Mouse (Mus musculus): Measurements from ENCODE around the gene Spns3. TPM values are rescaled to one million over a fixed set of nuclear protein-coding genes. Genes with fewer than 3 reads are reported as not detected.

Gene Spns3
- polyA plus RNA-seq, 1 experiment from 2014 or later: 0.75 TPM

- H3K27me3 ChIP-seq (ENCODE audit: control insufficient read depth, insufficient read depth, low read length): no peaks in the 10 kb centered on the region
- no peak for TF ChIP-seq CTCF (IDR thresholded peaks at IDR 0.05; ENCODE audit: low read depth)
- TF ChIP-seq EP300 (optimal IDR thresholded peaks at IDR 0.05): no peak
Observed at GRCm38 (mm10) chr11:72477182-72477581, 73.1 kb downstream of the Spns3 start.

GRCm38 (mm10) chr11:72476074-72476625 is 74.2 kb downstream of the Spns3 start:
- Histone ChIP-seq H3K4me2 (replicated peaks; ENCODE audit: low read depth) (no peak overlapping the region), H3K9ac (ENCODE audit: low read length) (no peak overlapping the region), H3K9me3 (ENCODE audit: control insufficient read depth, low read length) (no peaks in the 10 kb centered on the region), H3K27ac (replicated peaks) (0 out of 2 replicates have a peak overlapping the region, but pooled peaks have one; percentile 20), H3K36me3 (ENCODE audit: control insufficient read depth, insufficient read depth, low read length) (no peaks in the 10 kb centered on the region), H3K27me3 (ENCODE audit: control insufficient read depth, insufficient read depth, low read length) (no peaks in the 10 kb centered on the region), H3K4me3 (ENCODE audit: low read depth, low read length) (no peak overlapping the region), H3K4me1 (replicated peaks; ENCODE audit: control insufficient read depth, insufficient read depth) (peaks cover 2% of the 10 kb centered on the region; the same call in 1 of the 2 replicates)
- WGBS: 74% methylated on average over 7 of the region's 7 CpGs
- DNase-seq (ENCODE audit: low spot score): no peak
- TF ChIP-seq CTCF (IDR thresholded peaks at IDR 0.05; ENCODE audit: low read depth) (no peak), EP300 (optimal IDR thresholded peaks at IDR 0.05) (no peak)
- ATAC-seq (ENCODE audit: low FRiP score, low TSS enrichment): no peak

More at GRCm38 (mm10) chr11:72477182-72477581, 73.1 kb downstream of the Spns3 start:
- peaks cover 2% of the 10 kb centered on the region; the same call in 1 of the 2 replicates for H3K4me1 ChIP-seq (replicated peaks; ENCODE audit: control insufficient read depth, insufficient read depth)
- H3K4me2 ChIP-seq (replicated peaks; ENCODE audit: low read depth): no peak overlapping the region
- WGBS: 41% methylated on average over 5 of the region's 5 CpGs
- peak overlapping the region; percentile 35 for H3K27ac ChIP-seq (replicated peaks)
- H3K9ac ChIP-seq (ENCODE audit: low read length): no peak overlapping the region
- DNase-seq (ENCODE audit: low spot score) (no peak), ATAC-seq (ENCODE audit: low FRiP score, low TSS enrichment) (peak; percentile 14; the same call in 1 of the 2 replicates)
- no peaks in the 10 kb centered on the region for H3K9me3 ChIP-seq (ENCODE audit: control insufficient read depth, low read length)
- no peak overlapping the region for H3K4me3 ChIP-seq (ENCODE audit: low read depth, low read length)
- no peaks in the 10 kb centered on the region for H3K36me3 ChIP-seq (ENCODE audit: control insufficient read depth, insufficient read depth, low read length)

GRCm38 (mm10) chr11:72475408-72475807 is 74.9 kb downstream of the Spns3 start:
- Histone ChIP-seq H3K27me3 (ENCODE audit: control insufficient read depth, insufficient read depth, low read length) (no peaks in the 10 kb centered on the region), H3K4me1 (replicated peaks; ENCODE audit: control insufficient read depth, insufficient read depth) (peaks cover 2% of the 10 kb centered on the region; the same call in 1 of the 2 replicates), H3K9ac (ENCODE audit: low read length) (no peak overlapping the region), H3K4me2 (replicated peaks; ENCODE audit: low read depth) (no peak overlapping the region), H3K36me3 (ENCODE audit: control insufficient read depth, insufficient read depth, low read length) (no peaks in the 10 kb centered on the region), H3K27ac (replicated peaks) (0 out of 2 replicates have a peak overlapping the region, but pooled peaks have one; percentile 49), H3K9me3 (ENCODE audit: control insufficient read depth, low read length) (no peaks in the 10 kb centered on the region), H3K4me3 (ENCODE audit: low read depth, low read length) (no peak overlapping the region)
- WGBS: 65% methylated on average over 7 of the region's 7 CpGs
- TF ChIP-seq CTCF (IDR thresholded peaks at IDR 0.05; ENCODE audit: low read depth) (no peak), EP300 (optimal IDR thresholded peaks at IDR 0.05) (no peak)
- ATAC-seq (ENCODE audit: low FRiP score, low TSS enrichment) (no peak), DNase-seq (ENCODE audit: low spot score) (no peak)

GRCm38 (mm10) chr11:72474926-72475325 is 75.4 kb downstream of the Spns3 start:
- H3K36me3 ChIP-seq (ENCODE audit: control insufficient read depth, insufficient read depth, low read length): no peaks in the 10 kb centered on the region
- ATAC-seq (ENCODE audit: low FRiP score, low TSS enrichment): no peak
- H3K27me3 ChIP-seq (ENCODE audit: control insufficient read depth, insufficient read depth, low read length): no peaks in the 10 kb centered on the region
- peaks cover 2% of the 10 kb centered on the region; the same call in 1 of the 2 replicates for H3K4me1 ChIP-seq (replicated peaks; ENCODE audit: control insufficient read depth, insufficient read depth)
- TF ChIP-seq EP300 (optimal IDR thresholded peaks at IDR 0.05) (no peak), CTCF (IDR thresholded peaks at IDR 0.05; ENCODE audit: low read depth) (no peak)
- no peak overlapping the region for H3K4me2 ChIP-seq (replicated peaks; ENCODE audit: low read depth)
- H3K9ac ChIP-seq (ENCODE audit: low read length): no peak overlapping the region
- WGBS: 63% methylated on average over 3 of the region's 3 CpGs
- no peak overlapping the region for H3K4me3 ChIP-seq (ENCODE audit: low read depth, low read length)
- no peak for DNase-seq (ENCODE audit: low spot score)
- H3K27ac ChIP-seq (replicated peaks): no peak overlapping the region
- no peaks in the 10 kb centered on the region for H3K9me3 ChIP-seq (ENCODE audit: control insufficient read depth, low read length)

- Histone ChIP-seq H3K4me2 (replicated peaks; ENCODE audit: low read depth) (no peak overlapping the region), H3K27ac (replicated peaks) (peak overlapping the region; percentile 45), H3K4me1 (replicated peaks; ENCODE audit: control insufficient read depth, insufficient read depth) (peaks cover 7% of the 10 kb centered on the region; the same call in 1 of the 2 replicates), H3K36me3 (ENCODE audit: control insufficient read depth, insufficient read depth, low read length) (no peaks in the 10 kb centered on the region), H3K4me3 (ENCODE audit: low read depth, low read length) (no peak overlapping the region), H3K9ac (ENCODE audit: low read length) (no peak overlapping the region; the same call in 1 of the 2 replicates), H3K9me3 (ENCODE audit: control insufficient read depth, low read length) (no peaks in the 10 kb centered on the region), H3K27me3 (ENCODE audit: control insufficient read depth, insufficient read depth, low read length) (no peaks in the 10 kb centered on the region)
- no peak for TF ChIP-seq EP300 (optimal IDR thresholded peaks at IDR 0.05)
- no peak for TF ChIP-seq CTCF (IDR thresholded peaks at IDR 0.05; ENCODE audit: low read depth)
- WGBS: 67% methylated on average over 4 of the region's 4 CpGs
- ATAC-seq (ENCODE audit: low FRiP score, low TSS enrichment) (peak; percentile 21; the same call in 1 of the 2 replicates), DNase-seq (ENCODE audit: low spot score) (no peak)
Observed at GRCm38 (mm10) chr11:72473540-72473939, 76.8 kb downstream of the Spns3 start.

- Histone ChIP-seq H3K36me3 (ENCODE audit: control insufficient read depth, insufficient read depth, low read length) (no peaks in the 10 kb centered on the region), H3K9ac (ENCODE audit: low read length) (no peak overlapping the region), H3K27ac (replicated peaks) (no peak overlapping the region), H3K27me3 (ENCODE audit: control insufficient read depth, insufficient read depth, low read length) (no peaks in the 10 kb centered on the region), H3K4me3 (ENCODE audit: low read depth, low read length) (no peak overlapping the region), H3K4me1 (replicated peaks; ENCODE audit: control insufficient read depth, insufficient read depth) (0 out of 2 replicates have a peak, but pooled peaks cover 9% of the 10 kb centered on the region), H3K4me2 (replicated peaks; ENCODE audit: low read depth) (no peak overlapping the region), H3K9me3 (ENCODE audit: control insufficient read depth, low read length) (no peaks in the 10 kb centered on the region)
- TF ChIP-seq EP300 (optimal IDR thresholded peaks at IDR 0.05): no peak
- TF ChIP-seq CTCF (IDR thresholded peaks at IDR 0.05; ENCODE audit: low read depth): no peak
- DNase-seq (ENCODE audit: low spot score) (no peak), ATAC-seq (ENCODE audit: low FRiP score, low TSS enrichment) (no peak)
- 76% methylated on average over 6 of the region's 6 CpGs for WGBS
Observed at GRCm38 (mm10) chr11:72471381-72471780, 78.9 kb downstream of the Spns3 start.
